Mouse (Mus musculus) midbrain, embryonic 12.5 days (tissue): ENCODE data around the gene Prelid3b. TPM values are rescaled to one million over a fixed set of nuclear protein-coding genes. Genes with fewer than 3 reads are reported as not detected.

Source experiments
- ATAC-seq: fragments of 200-750 bp; cut with Nextera tagmentation; 2 replicates; pipeline ENCODE4 v1.8.0; 2017; ENCODE audit warnings: low read depth, moderate TSS enrichment, moderate library complexity; ENCODE audit not compliant: low FRiP score
- H3K27ac ChIP-seq: fragments of 300-500 bp; sonication (generic); replicated peaks from 2 replicates; pipeline ENCODE4 v1.5.1; 2016; ENCODE audit warnings: mild to moderate bottlenecking
- H3K27me3 ChIP-seq: fragments of 300-500 bp; sonication (generic); 2 replicates; pipeline ENCODE4 v1.6.1; 2016; ENCODE audit warnings: mild to moderate bottlenecking
- H3K36me3 ChIP-seq: fragments of 300-500 bp; sonication (generic); 2 replicates; pipeline ENCODE4 v1.6.1; 2016
- H3K4me1 ChIP-seq: fragments of 300-500 bp; sonication (generic); 2 replicates; pipeline ENCODE4 v1.6.1; 2016
- H3K4me2 ChIP-seq: fragments of 300-500 bp; sonication (generic); replicated peaks from 2 replicates; pipeline ENCODE4 v1.6.1; 2016; ENCODE audit warnings: mild to moderate bottlenecking, moderate library complexity
- H3K4me3 ChIP-seq: fragments of 300-500 bp; sonication (generic); 2 replicates; pipeline ENCODE4 v1.5.1; 2016; ENCODE audit warnings: mild to moderate bottlenecking
- H3K9ac ChIP-seq: fragments of 300-500 bp; sonication (generic); replicated peaks from 2 replicates; pipeline ENCODE4 v1.6.1; 2016; ENCODE audit warnings: mild to moderate bottlenecking, moderate library complexity
- H3K9me3 ChIP-seq: fragments of 300-500 bp; sonication (generic); 2 replicates; pipeline ENCODE4 v1.6.1; 2016; ENCODE audit warnings: mild to moderate bottlenecking
- WGBS: fragments of 180-500 bp; shearing (Covaris S2); methylation state at CpG from one replicate; pipeline ENCODE4 v1.1.7; 2016; 5-methylcytosine and 5-hydroxymethylcytosine counted together
- polyA plus RNA-seq: library from polyadenylated mRNA; unstranded; fragments of >200 nt; fragmentation: Nextera tagmentation; extraction: Ambion mirVana; gene quantifications from 2 replicates; pipeline ENCODE4 v1.2.1, GENCODE M21; 2016

Prelid3b gene
- polyA plus RNA-seq, 1 experiment from 2014 or later: 102 TPM

GRCm38 (mm10) chr2:174450353-174450752 lies 22.5 kb downstream of the Prelid3b start, which contains the start of gene Tubb1:
Tubb1 (plus strand) TSS chr2:174450695.
- H3K27me3 ChIP-seq: no peaks in the 10 kb centered on the region
- H3K27ac ChIP-seq: no peak within 1 kb of the TSS
- H3K36me3 ChIP-seq: no peaks in the 10 kb centered on the region
- WGBS: 76% methylated on average over 4 of the region's 4 CpGs
- ATAC-seq: no peak
- no peak within 1 kb of the TSS for H3K4me3 ChIP-seq
- no peak within 1 kb of the TSS for H3K4me2 ChIP-seq
- no peak within 1 kb of the TSS for H3K9ac ChIP-seq
- no peaks in the 10 kb centered on the region for H3K9me3 ChIP-seq
- peaks cover 4% of the 10 kb centered on the region; the same call in 1 of the 2 replicates for H3K4me1 ChIP-seq

GRCm38 (mm10) chr2:174448405-174448804 lies 24.5 kb downstream of the Prelid3b start:
- peaks cover 4% of the 10 kb centered on the region; the same call in 1 of the 2 replicates for H3K4me1 ChIP-seq
- ATAC-seq: no peak
- no peak overlapping the region for H3K27ac ChIP-seq
- H3K36me3 ChIP-seq: no peaks in the 10 kb centered on the region
- 87% methylated on average over 4 of the region's 4 CpGs for WGBS
- no peak overlapping the region for H3K4me3 ChIP-seq
- no peak overlapping the region for H3K4me2 ChIP-seq
- no peaks in the 10 kb centered on the region for H3K27me3 ChIP-seq
- no peaks in the 10 kb centered on the region for H3K9me3 ChIP-seq
- H3K9ac ChIP-seq: no peak overlapping the region

- ATAC-seq: peak; percentile 53
- no peak overlapping the region for H3K4me2 ChIP-seq
- no peak overlapping the region for H3K9ac ChIP-seq
- no peak overlapping the region for H3K4me3 ChIP-seq
- no peaks in the 10 kb centered on the region for H3K36me3 ChIP-seq
- H3K27ac ChIP-seq: no peak overlapping the region
- no peaks in the 10 kb centered on the region; the same call in 1 of the 2 replicates for H3K27me3 ChIP-seq
- H3K4me1 ChIP-seq: peaks cover 4% of the 10 kb centered on the region; the same call in 1 of the 2 replicates
- WGBS: 52% methylated on average over 8 of the region's 8 CpGs
- no peaks in the 10 kb centered on the region for H3K9me3 ChIP-seq
These were observed 26.0 kb downstream of the Prelid3b start for GRCm38 (mm10) chr2:174446905-174447304.

GRCm38 (mm10) chr2:174446492-174446891 lies 26.4 kb downstream of the Prelid3b start:
- 45% methylated on average over 7 of the region's 7 CpGs for WGBS
- Histone ChIP-seq H3K4me3 (no peak overlapping the region), H3K9me3 (no peaks in the 10 kb centered on the region), H3K27ac (no peak overlapping the region), H3K4me2 (no peak overlapping the region), H3K9ac (no peak overlapping the region), H3K27me3 (no peaks in the 10 kb centered on the region; the same call in 1 of the 2 replicates), H3K4me1 (peaks cover 4% of the 10 kb centered on the region; the same call in 1 of the 2 replicates), H3K36me3 (no peaks in the 10 kb centered on the region)
- ATAC-seq: peak; percentile 27; the same call in 1 of the 2 replicates

GRCm38 (mm10) chr2:174445018-174445417 lies 27.9 kb downstream of the Prelid3b start:
- Histone ChIP-seq H3K4me2 (no peak overlapping the region), H3K4me1 (peaks cover 4% of the 10 kb centered on the region; the same call in 1 of the 2 replicates), H3K4me3 (no peak overlapping the region), H3K9ac (no peak overlapping the region), H3K27me3 (no peaks in the 10 kb centered on the region; the same call in 1 of the 2 replicates), H3K9me3 (no peaks in the 10 kb centered on the region), H3K27ac (no peak overlapping the region), H3K36me3 (no peaks in the 10 kb centered on the region)
- ATAC-seq: no peak
- WGBS: 80% methylated on average over 6 of the region's 6 CpGs

- Histone ChIP-seq H3K4me1 (peaks cover 4% of the 10 kb centered on the region; the same call in 1 of the 2 replicates), H3K27ac (no peak overlapping the region), H3K9ac (no peak overlapping the region), H3K27me3 (no peaks in the 10 kb centered on the region; the same call in 1 of the 2 replicates), H3K36me3 (no peaks in the 10 kb centered on the region), H3K9me3 (no peaks in the 10 kb centered on the region), H3K4me2 (no peak overlapping the region), H3K4me3 (no peak overlapping the region)
- ATAC-seq: no peak
- WGBS: 86% methylated on average over 6 of the region's 7 CpGs
These were observed 28.5 kb downstream of the Prelid3b start for GRCm38 (mm10) chr2:174444359-174444758.

- Histone ChIP-seq H3K27me3 (no peaks in the 10 kb centered on the region; the same call in 1 of the 2 replicates), H3K27ac (no peak overlapping the region)
These were observed 29.8 kb downstream of the Prelid3b start for GRCm38 (mm10) chr2:174443046-174443445.

GRCm38 (mm10) chr2:174442460-174442859 lies 30.4 kb downstream of the Prelid3b start:
- peaks cover 22% of the 10 kb centered on the region for H3K4me1 ChIP-seq
- no peak overlapping the region for H3K4me2 ChIP-seq
- H3K9ac ChIP-seq: no peak overlapping the region
- no peak overlapping the region for H3K4me3 ChIP-seq
- H3K36me3 ChIP-seq: no peaks in the 10 kb centered on the region
- 90% methylated on average over 9 of the region's 9 CpGs for WGBS
- H3K27ac ChIP-seq: no peak overlapping the region
- no peaks in the 10 kb centered on the region; the same call in 1 of the 2 replicates for H3K27me3 ChIP-seq
- no peaks in the 10 kb centered on the region for H3K9me3 ChIP-seq
- no peak for ATAC-seq

More at GRCm38 (mm10) chr2:174443046-174443445, 29.8 kb downstream of the Prelid3b start:
- H3K4me3 ChIP-seq: no peak overlapping the region
- WGBS: 58% methylated on average over 2 of the region's 2 CpGs
- H3K4me1 ChIP-seq: peaks cover 16% of the 10 kb centered on the region
- H3K4me2 ChIP-seq: no peak overlapping the region
- no peak overlapping the region for H3K9ac ChIP-seq
- H3K36me3 ChIP-seq: no peaks in the 10 kb centered on the region
- no peaks in the 10 kb centered on the region for H3K9me3 ChIP-seq
- no peak for ATAC-seq

GRCm38 (mm10) chr2:174441898-174442297 lies 31.0 kb downstream of the Prelid3b start:
- H3K4me1 ChIP-seq: peaks cover 21% of the 10 kb centered on the region
- no peak overlapping the region for H3K4me3 ChIP-seq
- H3K9me3 ChIP-seq: no peaks in the 10 kb centered on the region
- H3K27me3 ChIP-seq: no peaks in the 10 kb centered on the region; the same call in 1 of the 2 replicates
- H3K27ac ChIP-seq: no peak overlapping the region
- WGBS: 83% methylated on average over 4 of the region's 4 CpGs
- no peak overlapping the region for H3K4me2 ChIP-seq
- no peaks in the 10 kb centered on the region for H3K36me3 ChIP-seq
- H3K9ac ChIP-seq: no peak overlapping the region
- no peak for ATAC-seq

- H3K36me3 ChIP-seq: no peaks in the 10 kb centered on the region
- no peaks in the 10 kb centered on the region for H3K9me3 ChIP-seq
- no peak overlapping the region for H3K27ac ChIP-seq
- H3K4me2 ChIP-seq: no peak overlapping the region
- no peak for ATAC-seq
- H3K27me3 ChIP-seq: no peaks in the 10 kb centered on the region; the same call in 1 of the 2 replicates
- H3K9ac ChIP-seq: no peak overlapping the region
- peaks cover 20% of the 10 kb centered on the region for H3K4me1 ChIP-seq
- no peak overlapping the region for H3K4me3 ChIP-seq
- WGBS: 86% methylated on average over 9 of the region's 9 CpGs
These were observed 32.9 kb downstream of the Prelid3b start for GRCm38 (mm10) chr2:174439961-174440360.

GRCm38 (mm10) chr2:174439450-174439838 lies 33.4 kb downstream of the Prelid3b start:
- Histone ChIP-seq H3K27ac (no peak overlapping the region), H3K9me3 (no peaks in the 10 kb centered on the region), H3K9ac (no peak overlapping the region), H3K27me3 (no peaks in the 10 kb centered on the region; the same call in 1 of the 2 replicates), H3K4me3 (no peak overlapping the region), H3K4me1 (peaks cover 20% of the 10 kb centered on the region), H3K4me2 (peak overlapping the region; percentile 71), H3K36me3 (no peaks in the 10 kb centered on the region)
- WGBS: 30% methylated on average over 5 of the region's 5 CpGs
- ATAC-seq: no peak

GRCm38 (mm10) chr2:174438737-174439449 lies 34.0 kb downstream of the Prelid3b start, which contains the start of gene Ctsz:
Ctsz (minus strand) TSS chr2:174439039.
- 1% methylated on average over 38 of the region's 38 CpGs for WGBS
- peak within 1 kb of the TSS; percentile 59 for H3K9ac ChIP-seq

More at GRCm38 (mm10) chr2:174438737-174439449, 34.0 kb downstream of the Prelid3b start, which contains the start of gene Ctsz:
- peak; percentile 84 for ATAC-seq
- Histone ChIP-seq H3K9me3 (no peaks in the 10 kb centered on the region), H3K4me3 (peak within 1 kb of the TSS; percentile 56), H3K4me2 (peak within 1 kb of the TSS; percentile 71), H3K27ac (no peak within 1 kb of the TSS; the same call in 1 of the 2 replicates), H3K36me3 (no peaks in the 10 kb centered on the region), H3K4me1 (peaks cover 20% of the 10 kb centered on the region), H3K27me3 (no peaks in the 10 kb centered on the region; the same call in 1 of the 2 replicates)
